Mouse (Mus musculus) ES-Bruce4 (cell line): ENCODE measurements around the gene Hoxd12. TPM values are rescaled to one million over a fixed set of nuclear protein-coding genes. Genes with fewer than 3 reads are reported as not detected.

Experiments used
- H3K27ac ChIP-seq: 2 replicates; pipeline ENCODE4 v1.5.1; 2012; ENCODE audit warnings: low read length, inconsistent platforms; ENCODE audit not compliant: insufficient read depth
- H3K27me3 ChIP-seq: 2 replicates; pipeline ENCODE4 v1.6.1; 2012; ENCODE audit warnings: mild to moderate bottlenecking, low read length, inconsistent platforms; ENCODE audit not compliant: control insufficient read depth, poor library complexity, insufficient read depth, severe bottlenecking
- H3K36me3 ChIP-seq: 2 replicates; pipeline ENCODE4 v1.6.1; 2012; ENCODE audit warnings: inconsistent platforms, mild to moderate bottlenecking, low read length, moderate library complexity; ENCODE audit not compliant: control insufficient read depth, poor library complexity, insufficient read depth, severe bottlenecking
- H3K4me1 ChIP-seq: one replicate; pipeline ENCODE4 v1.8.1; 2011; ENCODE audit warnings: low read length; ENCODE audit not compliant: control insufficient read depth, insufficient read depth
- H3K4me3 ChIP-seq: 2 replicates; pipeline ENCODE4 v1.5.1; 2011; ENCODE audit warnings: low read depth, mild to moderate bottlenecking, low read length
- H3K9ac ChIP-seq: 2 replicates; pipeline ENCODE4 v1.6.1; 2012; ENCODE audit warnings: low read depth, mild to moderate bottlenecking, inconsistent platforms; ENCODE audit not compliant: poor library complexity, severe bottlenecking
- H3K9me3 ChIP-seq: replicated peaks from 2 replicates; pipeline ENCODE4 v1.6.1; 2012; ENCODE audit warnings: mild to moderate bottlenecking, low read length, inconsistent platforms; ENCODE audit not compliant: control insufficient read depth, poor library complexity, insufficient read depth, severe bottlenecking
- CTCF ChIP-seq: IDR thresholded peaks from one replicate; pipeline ENCODE4 v1.8.1; 2011; ENCODE audit warnings: low read depth, low read length
- EP300 ChIP-seq: IDR thresholded peaks from 2 replicates; pipeline ENCODE4 v1.6.1; 2011; ENCODE audit warnings: low read depth, low read length; ENCODE audit not compliant: insufficient read depth
- POLR2A ChIP-seq: IDR thresholded peaks from one replicate; pipeline ENCODE4 v1.8.1; 2011; ENCODE audit warnings: low read length; ENCODE audit not compliant: insufficient read depth
- polyA plus RNA-seq: library from polyadenylated mRNA; stranded (reverse); fragments of >200 nt; gene quantifications from 2 replicates; pipeline ENCODE4 v1.2.4, GENCODE M21; 2011; ENCODE audit warnings: low read depth; ENCODE audit not compliant: missing spikeins, insufficient read depth, insufficient read length

The Hoxd12 gene
- polyA plus RNA-seq, 1 experiment = not detected

GRCm38 (mm10) chr2:74672481-74673362 is 2.1 kb upstream of the Hoxd12 start:
- H3K9me3 ChIP-seq = no peaks in the 10 kb centered on the region
- peak overlapping the region; percentile 72 for H3K4me3 ChIP-seq
- no peaks in the 10 kb centered on the region for H3K36me3 ChIP-seq
- TF ChIP-seq CTCF (peak; percentile 74), POLR2A (no peak)
- 0 out of 2 replicates have a peak overlapping the region, but pooled peaks have one; percentile 33 for H3K9ac ChIP-seq
- no peak overlapping the region for H3K27ac ChIP-seq
- H3K4me1 ChIP-seq = peaks cover 2% of the 10 kb centered on the region
- peaks cover 58% of the 10 kb centered on the region for H3K27me3 ChIP-seq

- Histone ChIP-seq H3K9me3 (no peaks in the 10 kb centered on the region), H3K4me3 (no peak overlapping the region), H3K36me3 (no peaks in the 10 kb centered on the region), H3K27me3 (peaks cover 60% of the 10 kb centered on the region), H3K27ac (no peak overlapping the region), H3K9ac (no peak overlapping the region), H3K4me1 (peaks cover 2% of the 10 kb centered on the region)
- no peak for TF ChIP-seq CTCF
- no peak for TF ChIP-seq POLR2A
- TF ChIP-seq EP300 = no peak
Observed at GRCm38 (mm10) chr2:74673835-74674425, 883 bp upstream of the Hoxd12 start.

- Histone ChIP-seq H3K27me3 (peaks cover 61% of the 10 kb centered on the region), H3K4me3 (0 out of 2 replicates have a peak overlapping the region, but pooled peaks have one; percentile 5), H3K9me3 (no peaks in the 10 kb centered on the region), H3K4me1 (peaks cover 2% of the 10 kb centered on the region), H3K27ac (no peak overlapping the region), H3K36me3 (no peaks in the 10 kb centered on the region), H3K9ac (no peak overlapping the region)
- TF ChIP-seq CTCF = no peak
- TF ChIP-seq EP300 = no peak
- no peak for TF ChIP-seq POLR2A
Observed at GRCm38 (mm10) chr2:74675666-74676282, 961 bp downstream of the Hoxd12 start.

- no peak for TF ChIP-seq POLR2A
- no peak for TF ChIP-seq EP300
- TF ChIP-seq CTCF = no peak
- Histone ChIP-seq H3K4me3 (no peak overlapping the region), H3K36me3 (no peaks in the 10 kb centered on the region), H3K9me3 (no peaks in the 10 kb centered on the region), H3K4me1 (peaks cover 2% of the 10 kb centered on the region), H3K27me3 (peaks cover 63% of the 10 kb centered on the region), H3K27ac (no peak overlapping the region), H3K9ac (no peak overlapping the region)
Observed at GRCm38 (mm10) chr2:74676376-74677052, 1.7 kb downstream of the Hoxd12 start.

GRCm38 (mm10) chr2:74677106-74677505 is 2.3 kb downstream of the Hoxd12 start:
- no peak for TF ChIP-seq CTCF
- TF ChIP-seq EP300 = no peak
- peaks cover 2% of the 10 kb centered on the region for H3K4me1 ChIP-seq
- H3K9ac ChIP-seq = no peak overlapping the region
- no peak overlapping the region for H3K27ac ChIP-seq
- H3K36me3 ChIP-seq = no peaks in the 10 kb centered on the region
- H3K27me3 ChIP-seq = peaks cover 62% of the 10 kb centered on the region
- H3K9me3 ChIP-seq = no peaks in the 10 kb centered on the region
- H3K4me3 ChIP-seq = no peak overlapping the region
